Mouse (Mus musculus): ENCODE data around the gene Marco.

Gene Marco

DNA sequence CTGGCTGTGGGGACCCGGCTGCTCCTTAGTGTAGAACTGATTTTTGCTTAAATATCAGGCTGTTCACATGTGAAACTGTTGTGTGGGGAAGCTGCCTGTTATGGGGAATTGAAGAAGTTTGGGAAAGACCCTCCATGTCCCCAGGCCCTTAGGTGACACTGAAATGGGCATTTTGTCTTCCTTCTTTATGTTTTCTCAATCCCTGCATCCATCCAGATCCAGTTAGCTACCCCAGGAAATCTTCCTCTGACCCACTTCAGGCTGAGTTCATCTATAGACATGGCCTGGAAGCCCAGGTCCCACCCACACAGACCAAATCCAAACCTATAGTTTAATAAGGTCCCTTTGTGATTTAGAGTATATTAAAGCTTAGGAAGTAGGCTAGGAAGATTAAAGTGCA is at the start of gene Marco:
Gene Marco, minus strand, starts transcription at position 101 of the 400 bp plus-strand sequence.
- no peak for ATAC-seq (ENCODE audit: low TSS enrichment)

DNA sequence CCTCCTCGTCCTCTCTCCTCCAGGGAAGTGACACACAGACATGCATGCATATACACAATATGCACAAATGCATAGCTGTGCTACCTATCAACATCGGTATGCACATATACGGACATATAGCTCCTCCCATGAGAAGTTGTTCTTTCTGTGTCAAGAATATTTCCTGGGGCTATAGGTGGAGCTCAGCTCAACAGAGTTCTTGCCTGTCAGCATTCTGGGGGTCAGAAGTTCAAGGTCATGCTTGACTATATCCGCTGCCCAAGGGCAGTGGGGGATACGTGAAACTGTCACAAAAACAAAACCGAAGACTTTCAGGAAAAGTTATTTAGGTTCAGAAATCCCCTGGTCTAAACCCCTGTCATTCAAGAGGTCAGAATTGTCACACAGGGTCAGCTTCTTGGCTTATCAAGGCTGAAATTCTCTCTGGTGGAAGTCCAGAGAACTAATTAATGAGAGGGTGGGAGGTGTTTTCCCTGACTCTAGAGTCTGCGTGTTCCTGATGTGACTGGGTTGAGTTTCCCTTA is 34.7 kb upstream of the Marco start:
- ATAC-seq (ENCODE audit: low TSS enrichment): no peak

DNA sequence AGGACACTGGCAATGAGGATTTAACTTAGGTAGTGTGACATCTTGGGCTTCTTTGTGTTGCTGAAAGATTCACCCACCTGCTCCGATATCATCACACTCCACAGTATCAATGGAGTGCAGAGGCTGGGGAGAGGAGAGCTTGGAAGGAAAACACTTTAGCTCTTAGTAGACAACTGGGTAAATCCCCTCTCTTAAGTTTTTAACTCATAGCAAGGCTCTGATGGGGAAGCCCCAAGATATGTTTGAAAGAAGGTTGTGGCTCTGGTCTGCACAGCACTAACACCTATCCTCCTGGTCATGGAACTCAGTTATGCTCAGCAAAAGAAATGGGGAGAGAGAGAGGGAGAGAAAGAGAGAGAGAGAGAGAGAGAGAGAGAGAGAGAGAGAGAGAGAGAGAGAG is 32.2 kb upstream of the Marco start:
- no peak for ATAC-seq (ENCODE audit: low TSS enrichment)

DNA sequence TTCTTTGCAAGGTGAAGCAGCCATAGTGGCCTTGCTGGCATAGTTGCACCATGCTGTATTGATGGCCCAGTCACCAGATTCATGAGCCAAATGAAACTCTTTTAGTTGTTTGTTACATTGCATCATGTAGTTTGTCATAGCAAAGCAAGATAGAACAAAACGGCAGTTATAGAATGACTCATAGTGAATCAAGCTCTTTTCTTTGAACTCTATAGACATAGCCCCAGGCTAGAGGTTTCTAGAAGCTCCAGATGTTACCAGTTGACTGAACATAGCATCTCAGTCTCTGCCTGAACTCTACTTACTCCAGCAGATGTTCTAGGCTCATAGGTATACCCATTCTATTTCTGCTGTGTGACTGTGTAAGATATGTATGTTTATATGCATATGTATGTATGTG is 31.1 kb upstream of the Marco start:
- ATAC-seq (ENCODE audit: low TSS enrichment): no peak

DNA sequence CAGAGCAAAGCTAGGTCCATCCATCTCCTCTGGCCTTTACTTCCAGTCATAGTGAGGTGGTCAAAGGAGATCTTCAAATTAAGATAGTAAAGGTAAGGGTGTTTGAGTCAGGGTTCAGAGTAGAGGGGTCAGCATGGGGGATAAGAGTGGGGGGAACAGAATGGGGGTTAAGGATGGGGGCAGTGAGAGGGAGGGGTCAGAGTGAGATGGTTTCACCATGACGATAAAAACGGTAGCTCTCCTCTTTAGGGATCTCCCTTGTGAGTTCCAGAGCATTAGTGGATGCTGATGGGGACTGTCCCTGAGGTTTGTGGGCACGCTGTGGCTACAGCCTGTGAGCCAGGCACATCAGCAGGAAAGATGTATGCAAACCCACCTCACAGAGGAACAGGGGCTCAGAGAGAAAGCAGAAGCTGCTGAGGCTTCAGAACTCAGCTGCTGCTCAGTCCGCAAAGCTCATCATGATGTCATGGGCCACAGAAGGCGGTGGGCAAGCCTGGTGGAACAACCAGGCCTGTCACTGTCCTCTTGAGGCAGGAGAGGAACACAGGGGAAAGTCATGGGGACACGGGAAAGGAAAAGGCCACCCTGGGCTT is 27.6 kb upstream of the Marco start:
- no peak for ATAC-seq (ENCODE audit: low TSS enrichment)

DNA sequence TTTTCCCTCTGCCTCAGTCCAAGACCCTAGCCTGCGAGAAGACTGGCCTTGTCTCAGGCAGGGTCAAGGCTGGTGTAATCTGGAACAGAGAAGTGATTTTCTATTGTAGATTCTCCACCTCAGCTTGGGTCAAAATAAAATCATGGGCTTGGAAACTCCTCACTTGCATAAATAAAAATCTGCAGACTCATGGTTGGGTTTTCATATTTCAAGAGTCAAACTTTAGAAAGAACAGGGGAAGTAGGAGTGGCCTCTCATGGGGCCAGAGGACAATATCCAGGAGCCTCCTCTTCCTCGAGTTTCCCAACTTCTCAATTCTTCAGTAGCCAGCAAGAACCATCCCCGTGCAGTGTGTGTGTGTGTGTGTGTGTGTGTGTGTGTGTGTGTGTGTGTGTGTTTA is 26.9 kb upstream of the Marco start:
- no peak for ATAC-seq (ENCODE audit: low TSS enrichment)

DNA sequence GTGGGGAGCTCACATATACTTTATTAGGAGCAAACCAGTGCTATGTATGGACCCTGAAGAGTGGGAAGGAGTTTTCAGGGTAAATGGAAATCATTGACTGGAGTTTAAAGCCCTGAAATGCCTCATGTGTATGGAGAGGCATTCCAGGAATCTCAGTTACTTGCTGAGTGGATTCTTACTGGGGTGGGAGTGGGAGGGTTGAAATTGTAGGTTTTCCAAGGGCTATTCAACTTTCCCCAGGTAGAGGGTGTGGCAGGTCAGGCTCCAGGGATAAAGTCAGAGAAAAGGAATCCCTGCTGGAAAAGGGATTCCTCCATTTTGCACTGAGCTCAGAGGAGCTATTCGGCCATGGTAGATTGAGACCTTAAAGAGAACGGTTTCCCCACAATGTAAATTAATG is 25.1 kb upstream of the Marco start:
- no peak for ATAC-seq (ENCODE audit: low TSS enrichment)

DNA sequence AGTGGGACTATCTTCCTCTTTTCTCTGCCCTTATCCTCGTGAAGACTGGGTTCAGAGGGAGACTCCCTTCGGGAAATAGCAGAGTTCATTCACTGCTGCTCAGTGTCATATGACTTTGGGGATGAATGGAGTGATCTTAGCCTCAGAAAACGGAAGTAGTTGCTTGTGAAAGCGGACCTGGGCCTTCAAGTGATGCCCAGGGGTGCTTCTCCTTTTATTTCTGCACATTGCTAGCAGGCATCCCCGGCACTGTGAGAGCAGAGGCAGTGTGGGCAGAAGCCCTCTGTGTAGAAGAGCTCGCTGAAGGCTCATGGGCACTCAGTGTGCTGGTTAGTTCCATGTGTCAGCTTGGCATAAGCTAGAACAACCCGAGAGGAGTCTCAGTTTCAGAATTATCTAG is 12.8 kb upstream of the Marco start:
- ATAC-seq (ENCODE audit: low TSS enrichment): no peak

DNA sequence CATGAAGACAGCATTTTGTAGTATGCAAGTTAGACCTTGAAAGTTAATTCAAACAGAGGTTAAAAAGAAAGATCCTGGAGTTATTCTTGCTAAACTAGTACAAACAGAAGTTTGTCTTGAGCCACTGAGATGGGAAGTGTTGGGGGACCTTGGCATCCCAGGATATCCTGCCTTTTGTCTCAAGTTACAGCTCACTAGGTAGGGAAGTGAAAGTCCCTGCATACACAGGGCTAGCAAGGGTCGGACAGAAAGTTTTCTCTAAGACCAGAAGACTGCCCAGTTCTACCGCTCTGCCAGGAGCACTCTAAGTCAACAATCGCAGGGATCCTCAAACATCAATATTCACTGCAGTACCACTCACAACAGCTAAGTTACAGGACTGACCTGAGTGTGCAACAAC is 5.5 kb upstream of the Marco start:
- no peak for ATAC-seq (ENCODE audit: low TSS enrichment)

DNA sequence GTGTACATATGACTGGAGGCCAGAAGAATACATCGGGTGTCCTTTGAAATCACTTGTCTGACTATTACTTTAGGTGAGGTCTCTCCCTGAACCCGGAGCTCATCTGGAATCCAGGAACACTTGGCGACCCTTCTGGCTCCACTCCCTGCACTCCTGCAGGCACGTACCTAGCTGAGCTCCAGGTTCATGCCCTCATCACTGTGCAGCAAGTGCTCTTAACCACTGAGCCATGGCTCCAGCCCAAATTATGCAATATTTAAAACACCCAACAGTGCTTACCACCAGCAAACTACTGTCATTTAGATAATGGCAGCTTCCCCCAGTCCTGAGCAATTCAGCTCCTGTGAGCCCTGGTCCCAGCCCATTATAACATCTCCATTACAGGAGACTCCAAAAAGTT is 4.2 kb upstream of the Marco start:
- no peak for ATAC-seq (ENCODE audit: low TSS enrichment)

DNA sequence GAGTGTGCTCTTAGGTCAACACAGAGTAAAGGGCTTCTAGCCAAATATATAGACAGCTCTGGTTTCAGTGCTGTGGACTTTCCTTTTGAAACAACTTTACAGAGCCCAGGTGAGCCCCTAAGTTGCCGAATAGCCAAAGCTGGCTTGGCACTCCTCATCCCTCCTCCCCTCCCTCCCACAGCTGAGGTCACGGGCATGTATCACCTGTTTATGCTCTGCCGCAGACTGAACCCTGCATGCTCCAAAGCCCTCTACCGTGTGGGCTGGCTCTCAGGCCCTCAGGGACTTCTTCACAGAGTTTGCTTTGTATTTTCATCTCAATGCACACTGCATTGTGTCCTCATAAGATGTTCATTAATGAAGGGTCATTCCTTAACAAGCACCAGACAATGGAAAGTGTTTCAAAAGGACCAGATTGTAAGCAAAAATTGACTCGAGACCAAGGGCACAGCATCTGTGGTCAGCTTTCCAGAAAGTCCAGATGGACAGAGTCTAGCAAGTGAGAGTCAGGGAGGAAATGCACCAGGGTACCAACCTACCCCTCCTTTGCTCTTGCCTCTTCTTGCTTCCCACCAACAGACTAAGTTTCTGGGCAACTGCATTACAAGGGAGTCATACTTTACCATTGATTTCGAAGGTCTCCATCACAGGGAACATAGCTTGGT is 646 bp downstream of the Marco start:
- ATAC-seq (ENCODE audit: low TSS enrichment): no peak

DNA sequence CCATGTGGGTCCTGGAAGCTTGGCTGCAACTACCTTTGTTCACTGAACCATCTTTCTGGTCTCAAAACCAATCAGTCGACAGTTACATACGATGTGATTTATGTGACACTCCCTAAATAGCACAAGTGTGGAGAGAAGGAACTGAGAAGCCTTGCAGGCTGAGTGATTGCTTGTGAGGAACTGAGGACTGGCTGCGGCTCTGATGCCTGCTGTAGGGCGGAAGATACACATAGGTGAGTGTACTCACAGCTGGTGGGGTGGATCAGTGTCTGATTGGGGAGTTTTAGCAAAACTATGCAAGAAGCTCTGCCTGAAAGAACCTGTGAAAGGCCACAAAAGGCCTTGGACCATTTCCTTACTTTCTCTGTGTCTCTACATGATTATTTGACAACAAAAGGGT is 3.3 kb downstream of the Marco start:
- ATAC-seq (ENCODE audit: low TSS enrichment): no peak

DNA sequence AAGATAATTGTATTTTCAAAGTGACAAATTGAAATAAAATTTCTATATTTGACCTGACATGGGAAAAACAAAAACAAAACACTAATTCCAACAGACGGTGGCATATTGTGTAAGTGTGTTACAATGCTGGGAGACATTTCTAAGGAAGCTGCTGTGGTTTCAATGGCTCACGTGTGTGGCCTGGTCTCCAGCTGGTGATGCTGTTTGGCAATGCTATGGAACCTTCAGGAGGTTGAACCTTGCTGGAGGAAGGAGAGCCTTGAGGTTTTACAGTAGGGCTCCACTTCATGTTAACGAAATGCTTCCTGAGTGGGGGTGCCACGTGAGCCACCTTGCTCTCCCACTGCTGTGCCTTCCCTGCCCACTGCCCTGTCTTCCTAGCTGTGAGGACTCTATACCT is 6.8 kb downstream of the Marco start:
- ATAC-seq (ENCODE audit: low TSS enrichment): no peak

DNA sequence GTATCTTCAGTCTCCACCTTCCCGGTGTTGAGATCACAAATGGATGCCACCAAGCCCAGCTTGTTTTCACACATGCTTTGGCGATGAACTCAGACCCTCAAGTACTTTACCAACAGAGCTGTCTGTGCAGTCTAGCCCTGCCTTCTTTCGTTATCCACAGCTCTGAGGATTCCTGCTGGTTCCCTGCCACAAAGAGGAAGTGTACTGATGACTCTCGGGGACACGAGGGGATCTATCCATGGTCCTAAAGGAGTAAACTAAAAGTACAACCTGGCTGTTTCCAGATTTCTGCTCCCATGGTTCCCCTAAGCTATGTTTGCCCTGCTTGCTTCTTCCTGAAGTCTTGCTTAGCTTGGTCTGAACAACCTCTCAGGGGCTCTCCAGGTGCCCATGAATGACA is 23.9 kb downstream of the Marco start:
- ATAC-seq (ENCODE audit: low TSS enrichment): no peak

DNA sequence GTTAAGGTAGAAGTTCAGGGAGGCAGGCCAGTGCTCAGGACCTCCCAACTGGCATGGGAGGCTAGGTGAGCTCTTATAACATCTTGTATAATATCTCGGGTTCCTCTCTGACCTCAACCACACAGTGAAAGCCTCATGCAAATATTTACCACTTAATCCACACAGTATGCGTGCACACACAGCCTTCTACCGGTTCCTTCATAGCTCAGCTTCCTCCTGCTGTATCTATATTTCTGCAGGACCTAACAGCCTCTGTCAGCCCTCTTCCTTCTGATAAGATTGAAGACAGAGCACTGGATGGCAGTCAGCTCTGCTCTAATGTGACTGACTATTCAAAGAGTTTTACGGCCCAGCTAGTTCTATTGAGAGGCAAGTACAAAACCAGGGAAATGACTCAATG is 30.0 kb downstream of the Marco start:
- ATAC-seq (ENCODE audit: low TSS enrichment): no peak

DNA sequence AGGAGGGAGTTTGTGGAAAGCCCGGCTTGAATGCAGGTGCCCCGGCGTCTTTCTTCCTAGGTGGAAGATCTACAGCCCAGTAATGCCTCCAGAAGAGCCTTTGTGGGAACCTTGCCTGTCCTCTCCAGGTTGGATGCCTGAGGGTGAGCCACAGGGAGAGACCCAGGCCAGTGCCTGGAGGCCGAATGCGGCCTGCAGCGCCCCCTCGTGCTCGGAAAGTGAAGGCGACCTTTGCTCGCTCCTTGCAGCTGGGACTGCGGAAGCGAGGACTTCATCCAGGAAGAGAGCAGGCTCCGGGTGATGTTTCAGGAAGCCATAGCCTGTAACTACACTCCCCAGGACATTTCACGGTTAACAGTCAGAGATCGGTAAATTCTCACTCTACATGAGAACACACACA is 35.9 kb downstream of the Marco start:
- peak; percentile 20; the same call in 1 of the 2 replicates for ATAC-seq (ENCODE audit: low TSS enrichment)

DNA sequence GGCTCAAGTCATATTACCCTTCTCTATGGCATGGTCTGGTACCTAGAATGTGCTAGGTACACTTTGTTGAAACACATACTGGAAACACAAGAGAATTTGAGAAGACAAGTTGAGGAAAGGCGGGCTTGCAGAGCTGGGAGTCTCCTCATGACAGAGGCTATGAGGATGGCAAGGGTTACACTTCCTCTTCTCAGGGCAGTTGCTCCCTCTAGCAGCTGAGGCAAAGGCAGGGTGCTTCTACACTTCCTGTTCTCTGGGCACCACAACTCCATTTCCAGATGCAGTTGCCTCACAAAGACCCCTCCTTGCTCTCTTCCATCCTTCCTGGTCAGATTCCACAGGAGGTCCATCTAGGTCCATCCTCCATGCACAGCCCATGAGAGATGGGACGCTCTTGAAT is 37.5 kb downstream of the Marco start:
- no peak for ATAC-seq (ENCODE audit: low TSS enrichment)

DNA sequence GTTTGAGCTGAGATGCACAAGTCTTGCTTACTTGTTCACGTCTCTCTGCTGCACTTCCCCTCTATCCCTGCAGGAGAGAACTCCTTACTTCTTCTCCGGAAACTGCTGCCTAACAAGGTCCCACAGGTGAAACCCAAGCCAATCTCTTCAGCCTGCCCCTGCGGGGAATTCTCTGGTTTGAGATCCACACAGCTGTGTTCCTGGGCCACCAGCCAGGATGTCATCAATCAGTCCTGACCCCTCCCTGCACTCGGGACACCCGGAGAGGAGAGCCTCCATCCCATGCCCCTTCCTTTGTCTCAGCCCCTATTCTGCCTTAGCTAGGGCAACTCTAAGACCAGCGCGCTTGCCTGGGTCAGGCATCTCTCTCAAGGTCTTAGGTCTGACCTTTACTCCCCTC is 38.1 kb downstream of the Marco start:
- no peak for ATAC-seq (ENCODE audit: low TSS enrichment)

DNA sequence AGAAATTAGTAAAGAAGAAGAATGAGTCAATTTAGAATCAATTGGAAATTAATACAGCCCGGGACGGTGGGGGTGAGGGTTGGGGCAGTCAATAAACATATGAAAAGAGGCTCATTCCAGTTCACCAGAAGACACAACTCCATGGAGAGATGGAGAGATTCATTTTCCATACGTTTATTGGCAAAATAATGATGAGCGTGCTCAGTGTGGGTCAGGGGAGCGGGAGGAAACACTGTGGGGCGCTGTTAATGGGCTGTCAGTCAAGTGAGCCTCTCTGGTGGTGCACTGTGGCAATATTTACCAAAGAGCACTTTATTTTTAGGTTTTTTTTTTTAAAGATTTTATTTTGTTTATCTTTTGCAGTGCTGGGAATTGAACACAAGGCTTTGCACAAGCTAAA is 45.8 kb downstream of the Marco start:
- ATAC-seq (ENCODE audit: low TSS enrichment): no peak

DNA sequence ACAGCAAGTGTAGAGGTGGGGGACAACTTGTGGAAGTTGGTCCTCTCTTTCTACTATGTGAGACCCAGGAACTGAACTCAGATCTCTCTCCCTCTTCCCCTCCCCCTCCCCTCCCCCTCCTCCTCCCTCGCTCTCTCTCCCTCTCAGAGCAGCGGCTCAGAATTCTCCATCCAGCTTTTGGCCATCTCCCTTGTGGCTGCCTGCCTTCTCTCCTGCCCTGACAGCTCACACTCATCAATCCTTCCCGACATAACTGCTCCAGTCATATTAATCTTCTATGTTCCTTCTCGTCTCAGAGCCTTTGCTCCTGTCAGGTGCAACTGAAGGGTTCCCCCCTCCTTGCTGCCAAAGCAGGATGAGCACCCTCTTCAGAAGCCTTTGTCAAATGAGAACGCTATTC is 46.3 kb downstream of the Marco start:
- no peak for ATAC-seq (ENCODE audit: low TSS enrichment)

DNA sequence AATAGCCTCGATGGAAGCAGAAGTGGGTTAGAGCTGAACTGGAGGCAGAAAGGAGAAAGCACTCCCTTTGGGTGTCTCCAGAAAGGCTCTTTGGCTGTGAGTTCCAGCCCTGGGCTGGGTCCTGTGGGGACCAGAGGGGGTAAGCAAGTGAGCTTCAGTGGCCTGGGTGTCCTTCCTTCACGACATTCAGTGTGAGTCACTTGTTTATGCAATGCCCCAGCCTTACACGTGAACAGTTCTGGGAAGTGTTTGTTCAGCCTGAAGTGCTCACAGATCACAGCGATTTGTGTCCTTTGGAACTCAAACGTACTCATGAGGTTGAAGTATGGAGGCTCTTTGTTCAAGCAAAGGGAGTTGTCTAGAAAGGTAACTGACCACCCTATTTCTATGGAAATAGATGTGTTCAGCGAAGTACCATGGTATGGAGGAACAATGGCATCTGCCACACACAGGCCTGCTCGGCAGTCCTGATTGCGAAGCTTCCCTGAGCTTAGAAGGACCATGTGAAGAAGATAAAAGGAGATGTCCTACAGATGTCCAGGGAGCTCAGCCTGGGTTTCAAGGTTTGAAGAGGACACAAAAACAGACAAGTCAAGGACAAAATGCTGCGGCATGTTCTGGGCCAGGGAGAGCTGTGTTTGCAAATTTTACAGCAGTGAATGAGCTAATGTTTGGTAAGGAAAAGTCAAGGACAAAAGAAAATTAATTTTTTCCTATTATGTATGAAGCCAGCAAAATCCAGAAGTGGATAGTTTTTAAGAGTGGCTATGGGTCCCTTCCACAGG is 53.1 kb downstream of the Marco start:
- ATAC-seq (ENCODE audit: low TSS enrichment): no peak

DNA sequence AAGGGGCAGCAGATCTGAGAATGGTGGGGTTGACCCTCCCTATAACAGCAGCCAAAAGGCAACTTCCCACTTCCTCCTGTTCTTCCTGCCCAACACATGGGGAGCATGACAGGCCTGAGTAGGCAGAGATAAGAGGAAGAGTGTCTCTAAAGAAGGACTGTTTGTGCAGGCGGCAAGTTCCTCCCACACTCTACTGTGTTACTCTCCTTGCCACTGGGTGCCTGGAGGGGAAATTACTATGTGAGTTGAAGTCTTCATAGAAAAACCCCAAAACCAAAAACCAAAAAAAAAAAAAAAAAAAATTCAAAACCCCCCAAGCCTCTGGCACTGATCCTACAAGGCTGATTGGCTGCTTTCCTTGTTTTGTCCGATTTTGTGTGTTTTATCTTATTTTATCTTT is 55.2 kb downstream of the Marco start:
- peak; percentile 70 for ATAC-seq (ENCODE audit: low TSS enrichment)

DNA sequence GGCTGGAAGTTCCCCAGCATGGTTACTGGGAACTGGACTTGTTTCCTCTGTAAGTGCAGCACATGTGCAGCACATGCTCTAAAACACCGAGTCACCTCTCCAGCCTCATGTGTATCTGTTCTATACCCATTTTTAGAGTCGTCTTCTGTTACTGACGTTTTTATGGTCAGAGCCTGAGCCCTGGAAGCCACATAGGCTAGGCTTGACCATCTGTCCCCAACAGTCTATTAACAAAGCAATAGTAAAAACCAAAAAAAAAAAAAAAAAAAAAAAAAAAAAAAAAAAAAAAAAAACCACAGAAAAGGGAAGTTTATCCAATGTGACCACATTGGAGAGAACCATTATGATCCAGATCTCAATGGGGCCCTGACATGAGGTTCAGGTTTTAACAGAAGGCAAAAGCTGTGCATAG is 61.6 kb downstream of the Marco start:
- no peak for ATAC-seq (ENCODE audit: low TSS enrichment)

All from frontal cortex, adult (tissue).